Mouse (Mus musculus) heart, postnatal 14 days (tissue): ENCODE measurements around the gene Ubap2l. TPM values are rescaled to one million over a fixed set of nuclear protein-coding genes. Genes with fewer than 3 reads are reported as not detected.

Experiments used
- DNase-seq, 2 experiments: peaks; one replicate each; pipeline ENCODE4 v3.0.0; 2021 to 2022
- intact Hi-C: fragments of 180-260 bp; cut with DNase I; formaldehyde crosslinking; loops from one replicate; pipeline ENCODE4 v1.15.1; 2025
- total RNA-seq, 2 experiments: library from RNA; stranded (reverse); gene quantifications; 2 replicates each; pipeline ENCODE4 v1.2.3; 2021

The Ubap2l gene
- total RNA-seq, 2 experiments from 2014 or later = 119 to 130 TPM

- intact Hi-C loops = loop anchor here (5.0 to 10.0 kb wide), 2 partner anchors 212 to 300 kb away; no protein-coding TSS in a partner anchor
- peak; percentile 81 to 89 for DNase-seq
Observed at GRCm38 (mm10) chr3:90076921-90077716, 24.7 kb upstream of the Ubap2l start.

- intact Hi-C loops = loop anchor here (10.0 kb wide), 1 partner anchor 207 kb away; no protein-coding TSS in a partner anchor
- DNase-seq = no peak
Observed at GRCm38 (mm10) chr3:90072294-90072693, 19.9 kb upstream of the Ubap2l start, which contains the start of gene Tpm3. Tpm3 (plus strand) TSS chr3:90072649.

GRCm38 (mm10) chr3:90069688-90070087 lies 17.3 kb upstream of the Ubap2l start:
- no peak for DNase-seq
- intact Hi-C loops = loop anchor here (10.0 kb wide), 1 partner anchor 205 kb away; no protein-coding TSS in a partner anchor

DNA sequence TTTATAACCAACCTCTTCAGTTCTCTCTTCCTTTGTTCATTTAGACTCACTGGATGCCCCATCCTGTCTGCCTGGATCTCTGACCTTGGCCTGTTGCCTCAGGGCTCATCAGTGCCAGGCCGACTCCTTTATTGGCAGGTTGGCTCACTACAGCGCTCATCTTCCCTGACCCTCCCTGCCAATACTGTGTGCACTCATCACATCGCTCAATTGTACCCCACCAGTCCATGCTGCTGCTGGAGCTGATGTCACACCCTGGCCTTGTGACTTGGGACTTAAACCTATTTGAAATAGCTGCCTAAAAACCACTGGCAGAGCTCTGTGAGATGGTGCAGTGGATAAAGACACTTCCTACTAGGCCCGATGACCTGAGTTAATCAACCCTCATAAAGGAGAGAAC lies 15.4 kb upstream of the Ubap2l start:
- intact Hi-C loops = no loop called here
- no peak for DNase-seq

DNA sequence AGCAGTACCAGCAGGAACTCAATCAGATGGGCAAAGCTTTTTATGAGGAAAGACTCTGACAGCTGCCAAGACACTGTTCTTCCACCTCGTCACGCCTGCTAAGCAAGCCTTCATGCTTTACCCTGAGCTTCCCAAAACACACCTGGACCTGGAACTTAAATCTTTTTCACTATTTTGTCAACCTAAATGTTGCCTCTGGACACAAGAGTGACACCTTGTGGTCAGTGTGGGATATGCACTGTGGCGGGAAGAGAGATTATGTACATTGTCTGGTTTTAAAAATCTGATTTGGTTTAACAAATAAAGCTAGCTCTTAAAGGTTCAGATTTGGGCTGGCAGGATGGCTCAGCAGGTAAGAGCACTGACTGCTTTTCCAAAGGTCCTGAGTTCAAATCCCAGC lies 13.1 kb upstream of the Ubap2l start:
- peak; percentile 29 to 62 for DNase-seq
- intact Hi-C loops = no loop called here

DNA sequence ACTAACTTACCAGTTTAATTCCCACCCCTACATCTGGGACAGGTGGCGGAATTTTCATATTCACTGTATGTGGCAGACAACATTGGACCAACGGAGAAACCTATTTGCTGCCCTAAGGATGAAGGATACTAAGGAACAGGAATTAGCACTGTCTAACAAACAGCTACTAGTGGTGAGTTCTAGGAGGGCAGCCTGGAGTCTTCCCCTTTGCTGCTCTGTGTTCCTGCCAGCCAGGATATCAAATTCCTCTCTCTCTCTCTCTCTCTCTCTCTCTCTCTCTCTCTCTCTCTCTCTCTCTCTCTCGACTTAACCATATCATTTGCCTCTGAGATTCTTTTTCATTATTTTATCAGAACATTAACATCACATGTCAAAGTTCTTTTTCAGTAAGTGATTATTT lies 12.0 kb upstream of the Ubap2l start:
- intact Hi-C loops = no loop called here
- DNase-seq = no peak

GRCm38 (mm10) chr3:90062539-90062938 lies 10.1 kb upstream of the Ubap2l start:
- intact Hi-C loops = no loop called here
- no peak for DNase-seq

- no peak for DNase-seq
- intact Hi-C loops = no loop called here
Observed at GRCm38 (mm10) chr3:90061549-90061948, 9.1 kb upstream of the Ubap2l start.

GRCm38 (mm10) chr3:90051441-90052350 lies 732 bp downstream of the Ubap2l start, which contains the start of gene 4933434E20Rik:
4933434E20Rik (plus strand) TSS chr3:90051636.
- intact Hi-C loops = loop anchor here (2.0 kb wide), 1 partner anchor 27 kb away; no protein-coding TSS in a partner anchor
- peak; percentile 62 to 66 for DNase-seq

DNA sequence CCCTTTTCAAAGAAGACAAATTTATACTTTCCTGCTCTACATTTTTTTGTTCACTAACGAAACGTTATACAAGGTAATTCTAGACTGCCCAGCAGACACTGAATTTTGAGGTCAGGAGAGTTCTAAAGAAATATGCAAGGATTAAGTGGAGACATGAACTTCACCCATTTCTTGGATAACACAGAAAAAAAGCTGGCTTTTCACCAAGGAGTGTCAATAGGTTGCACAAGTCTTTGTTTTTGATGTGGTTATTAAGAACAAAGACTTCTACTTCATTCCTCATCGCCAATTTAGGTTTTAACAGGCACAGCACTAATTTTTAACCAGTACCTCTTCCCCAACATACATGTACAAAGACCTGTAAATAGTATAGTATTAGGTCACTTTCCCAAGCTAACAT lies 2.7 kb downstream of the Ubap2l start:
- intact Hi-C loops = no loop called here
- no peak for DNase-seq

DNA sequence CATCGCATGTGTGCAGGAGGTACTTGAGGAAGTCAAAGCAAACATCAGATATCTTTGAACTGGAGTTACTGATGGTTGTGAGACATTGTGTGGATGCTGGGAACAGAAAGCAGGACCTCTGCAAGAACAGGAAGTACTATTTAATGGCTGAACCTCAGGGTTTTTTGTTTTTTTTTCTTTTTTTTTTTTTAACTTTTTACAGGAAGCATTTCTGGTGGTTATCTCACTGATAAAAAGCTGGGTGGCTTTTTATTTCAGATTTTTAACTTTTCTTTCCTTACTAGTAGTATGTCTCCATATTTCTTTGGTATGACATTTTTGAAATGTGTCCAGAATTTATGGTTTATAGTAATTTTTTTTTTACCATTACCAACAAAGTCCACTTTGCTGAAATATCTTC lies 16.2 kb downstream of the Ubap2l start:
- intact Hi-C loops = no loop called here

GRCm38 (mm10) chr3:90034653-90035052 lies 17.8 kb downstream of the Ubap2l start:
- no peak for DNase-seq

More for the DNA sequence above, 16.2 kb downstream of the Ubap2l start:
- DNase-seq = no peak

GRCm38 (mm10) chr3:90016626-90017025 lies 35.8 kb downstream of the Ubap2l start:
- no peak for DNase-seq
- intact Hi-C loops = no loop called here

More at GRCm38 (mm10) chr3:90034653-90035052, 17.8 kb downstream of the Ubap2l start:
- intact Hi-C loops = loop anchor here (5.0 kb wide), 1 partner anchor 957 kb away; no protein-coding TSS in a partner anchor

- no peak for DNase-seq
- intact Hi-C loops = no loop called here
Observed at GRCm38 (mm10) chr3:90010291-90010690, 42.1 kb downstream of the Ubap2l start.

DNA sequence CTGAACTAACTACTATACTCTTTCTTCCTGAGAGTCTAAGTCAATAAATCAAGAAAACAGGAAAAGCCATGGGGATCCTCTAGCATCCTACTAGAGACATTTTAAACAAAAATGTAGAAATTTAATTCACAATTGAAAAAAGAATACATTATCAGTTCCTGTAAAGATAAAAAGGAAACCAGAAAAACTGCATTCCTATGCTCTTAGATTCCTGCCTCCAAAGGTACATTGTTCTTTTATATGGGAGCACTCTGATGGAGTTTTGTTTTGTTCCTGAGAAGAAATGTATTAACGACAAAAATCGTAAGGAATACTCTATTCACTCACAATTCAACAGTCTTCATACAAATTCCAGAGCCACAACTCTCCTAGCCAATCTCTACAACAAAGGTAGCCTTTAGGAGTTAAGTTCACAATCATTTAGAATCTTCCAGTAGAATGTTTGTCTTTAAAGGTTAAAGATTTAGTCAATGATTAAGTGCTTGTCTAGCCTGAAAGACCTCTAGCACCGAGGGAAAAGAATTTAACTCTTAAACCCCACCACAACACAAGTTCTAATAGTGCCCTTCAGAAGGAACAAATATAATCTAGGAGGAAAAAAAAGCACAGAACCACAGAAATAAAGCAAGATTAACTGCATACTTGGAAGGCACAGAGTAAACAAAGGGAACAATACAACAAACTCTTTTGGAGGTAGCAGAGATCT lies 48.2 kb downstream of the Ubap2l start:
- intact Hi-C loops = no loop called here
- DNase-seq = no peak

DNA sequence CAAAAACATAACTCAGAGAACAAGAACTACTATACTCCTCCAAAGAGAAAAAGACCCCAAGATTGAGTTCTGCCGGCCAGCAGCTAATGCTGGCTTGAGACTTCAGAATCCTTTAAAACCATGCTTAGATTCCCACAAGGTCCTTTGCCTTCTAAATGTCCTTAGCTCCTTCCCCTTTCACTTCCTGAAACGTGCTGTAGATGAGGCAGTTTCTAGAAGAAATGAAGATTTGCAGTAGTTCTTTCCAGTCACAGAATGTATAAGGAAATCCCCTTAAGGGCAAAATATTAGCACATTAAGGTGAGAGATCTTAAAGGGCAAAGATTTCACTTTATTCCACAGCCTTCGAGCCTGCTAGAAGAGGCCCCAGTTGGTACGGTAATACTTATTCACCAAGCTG lies 52.6 kb downstream of the Ubap2l start:
- DNase-seq = no peak
- intact Hi-C loops = no loop called here

DNA sequence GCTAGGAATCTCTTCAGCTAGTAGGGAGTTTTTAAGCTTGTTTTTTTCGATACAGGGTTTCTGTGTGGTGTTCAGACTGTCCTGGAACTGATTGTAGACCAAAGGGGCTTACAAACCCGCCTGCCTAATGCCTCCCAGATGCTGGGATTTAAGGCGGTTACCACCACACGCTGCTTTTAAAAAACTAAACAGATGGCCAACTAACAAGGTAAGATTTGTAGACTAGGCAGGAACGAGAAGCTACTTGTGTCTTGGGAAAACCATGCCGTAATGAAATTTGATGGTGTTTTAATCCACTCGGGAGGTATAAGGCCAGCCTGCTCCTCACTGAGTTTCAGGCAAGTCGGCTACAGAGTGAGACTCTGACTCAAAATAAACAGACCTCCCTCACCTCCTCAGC lies 53.3 kb downstream of the Ubap2l start:
- DNase-seq = peak in 1 of 2 experiments; percentile 4
- intact Hi-C loops = no loop called here

- intact Hi-C loops = no loop called here
- peak; percentile 91 to 95 for DNase-seq
Observed at GRCm38 (mm10) chr3:89998612-89999054, 53.8 kb downstream of the Ubap2l start, which contains the start of gene Hax1. Hax1 (minus strand) TSS chr3:89998780.

GRCm38 (mm10) chr3:89997791-89998495 lies 54.5 kb downstream of the Ubap2l start:
- intact Hi-C loops = no loop called here
- peak in 1 of 2 experiments; percentile 3 for DNase-seq
